Mouse (Mus musculus): ENCODE measurements around the gene Olfr288. TPM values are rescaled to one million over a fixed set of nuclear protein-coding genes. Genes with fewer than 3 reads are reported as not detected.

Gene Olfr288
- total RNA-seq, 2 experiments from 2014 or later: not detected

DNA sequence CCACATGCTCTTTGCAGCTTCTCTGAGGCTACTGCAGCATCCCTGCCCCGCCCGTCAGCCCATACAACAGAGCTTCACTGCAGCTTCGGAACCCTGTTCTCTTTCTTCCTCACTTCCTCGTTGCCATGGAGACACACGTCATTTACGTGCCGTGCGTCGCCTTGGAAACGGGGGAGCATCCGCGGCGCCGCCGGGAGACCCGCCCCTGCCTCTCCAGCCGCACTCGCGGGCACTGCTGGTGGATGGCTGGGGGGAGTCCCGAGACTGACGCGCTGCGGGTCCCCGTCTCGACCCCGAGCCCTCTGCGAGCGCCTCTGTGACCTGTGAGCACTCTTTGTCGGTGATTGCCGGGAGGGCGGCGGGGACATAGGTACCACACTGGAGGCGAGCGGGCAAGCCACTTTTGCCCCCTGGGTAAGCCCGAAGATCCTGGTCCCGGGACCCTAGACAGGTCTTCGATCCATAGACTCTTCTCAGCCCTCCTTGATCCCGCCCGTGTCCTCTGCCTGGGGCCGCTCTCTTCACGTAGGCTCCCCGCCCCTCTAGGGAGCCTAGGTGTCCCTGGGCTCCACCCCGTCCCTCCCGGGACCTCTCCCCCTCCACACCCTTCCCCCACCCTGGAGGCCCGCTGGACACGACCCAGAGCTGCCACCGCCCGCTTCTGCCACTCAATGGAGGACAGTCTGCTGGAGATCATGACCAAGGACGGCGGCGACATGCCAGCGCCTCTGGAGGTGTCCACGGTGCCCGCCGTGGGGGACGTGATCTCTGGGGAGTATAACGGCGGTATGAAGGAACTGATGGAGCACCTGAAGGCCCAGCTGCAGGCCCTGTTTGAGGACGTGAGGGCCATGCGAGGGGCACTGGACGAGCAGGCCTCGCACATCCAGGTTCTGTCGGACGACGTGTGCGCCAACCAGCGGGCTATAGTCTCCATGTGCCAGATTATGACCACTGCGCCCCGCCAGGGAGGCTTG lies 27.4 kb downstream of the Olfr288 start:
- intact Hi-C loops (cut with DNase I): no loop called here
- DNase-seq: peak; percentile 64 to 75

DNA sequence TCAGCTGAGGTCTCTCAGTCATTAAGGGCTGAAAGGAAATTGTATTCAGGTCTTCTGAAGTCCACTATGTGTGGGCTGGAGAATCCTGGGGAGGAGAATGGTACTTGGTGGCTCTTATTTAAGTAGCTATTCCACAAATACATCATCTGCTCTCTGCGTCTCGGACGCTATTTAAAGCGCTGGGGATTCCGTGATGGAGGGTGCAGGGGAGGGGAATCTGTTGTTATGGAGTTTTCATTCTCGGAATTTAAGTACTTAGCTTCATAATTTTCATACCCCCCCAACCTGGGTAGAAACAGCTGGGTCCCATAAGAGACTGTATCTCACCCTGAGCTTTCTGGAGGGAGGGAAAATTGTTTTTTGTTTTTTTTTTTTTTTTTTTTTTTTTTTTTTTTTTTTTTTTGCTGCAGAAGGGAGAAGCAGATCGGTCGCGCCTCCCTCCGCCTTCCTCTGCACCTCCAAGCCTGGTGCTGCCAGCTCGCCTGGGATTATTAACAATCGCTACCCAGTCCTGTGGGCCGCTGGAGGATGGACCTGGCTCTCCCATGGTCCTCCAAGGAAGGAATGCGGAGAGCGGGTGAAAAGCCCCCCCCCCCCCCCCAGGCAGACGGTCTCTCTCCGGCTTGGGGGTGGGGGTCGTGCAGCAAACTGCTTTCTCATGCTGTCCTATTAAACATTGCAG lies 28.2 kb downstream of the Olfr288 start, which contains the start of gene Ccdc184:
Gene Ccdc184, plus strand, starts transcription at position 196 of the 682 bp plus-strand sequence.
- no peak for DNase-seq
- intact Hi-C loops (cut with DNase I): no loop called here

DNA sequence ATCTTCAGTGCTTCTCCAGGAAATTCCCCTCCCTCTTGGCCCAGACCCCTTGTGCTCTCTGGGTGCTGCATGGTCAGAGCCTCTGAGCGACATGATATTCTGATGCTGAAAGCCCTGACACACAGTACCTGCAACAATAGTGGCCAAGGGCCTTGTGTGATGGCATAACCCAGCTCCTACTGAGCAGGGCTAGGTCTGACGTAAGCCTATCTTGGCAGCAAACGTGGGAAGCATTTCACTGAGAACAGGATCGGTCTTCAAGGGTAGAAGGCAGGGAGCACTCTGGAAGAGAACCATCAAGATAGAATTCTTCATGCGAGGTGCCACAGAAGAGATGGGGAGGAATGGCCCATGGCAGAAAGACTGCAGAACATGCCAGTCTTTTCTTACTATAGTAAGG lies 29.8 kb downstream of the Olfr288 start, which contains the start of gene Asb8:
Gene Asb8, minus strand, starts transcription at position 101 of the 400 bp plus-strand sequence.
- DNase-seq: no peak
- intact Hi-C loops (cut with DNase I): no loop called here

DNA sequence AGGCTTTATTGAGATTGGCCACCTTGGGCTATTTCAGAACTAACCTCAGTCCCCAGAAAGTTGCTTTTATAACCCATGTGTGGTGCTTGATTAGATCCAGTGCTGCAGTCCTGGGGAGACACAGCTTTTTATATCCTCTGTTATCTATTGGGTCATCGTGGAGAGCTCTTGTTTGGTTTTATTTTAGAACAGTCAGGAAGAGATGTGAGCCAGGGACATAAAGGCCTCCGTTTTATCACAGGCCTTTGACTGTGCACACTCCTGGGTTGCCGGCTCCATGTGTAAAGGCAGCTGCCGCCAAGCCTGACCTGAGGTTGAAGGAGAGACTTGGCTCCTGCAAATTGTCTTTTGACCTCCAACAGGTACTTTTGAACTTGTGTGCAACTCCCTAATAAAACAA lies 32.8 kb downstream of the Olfr288 start:
- intact Hi-C loops (cut with DNase I): no loop called here
- no peak for DNase-seq

DNA sequence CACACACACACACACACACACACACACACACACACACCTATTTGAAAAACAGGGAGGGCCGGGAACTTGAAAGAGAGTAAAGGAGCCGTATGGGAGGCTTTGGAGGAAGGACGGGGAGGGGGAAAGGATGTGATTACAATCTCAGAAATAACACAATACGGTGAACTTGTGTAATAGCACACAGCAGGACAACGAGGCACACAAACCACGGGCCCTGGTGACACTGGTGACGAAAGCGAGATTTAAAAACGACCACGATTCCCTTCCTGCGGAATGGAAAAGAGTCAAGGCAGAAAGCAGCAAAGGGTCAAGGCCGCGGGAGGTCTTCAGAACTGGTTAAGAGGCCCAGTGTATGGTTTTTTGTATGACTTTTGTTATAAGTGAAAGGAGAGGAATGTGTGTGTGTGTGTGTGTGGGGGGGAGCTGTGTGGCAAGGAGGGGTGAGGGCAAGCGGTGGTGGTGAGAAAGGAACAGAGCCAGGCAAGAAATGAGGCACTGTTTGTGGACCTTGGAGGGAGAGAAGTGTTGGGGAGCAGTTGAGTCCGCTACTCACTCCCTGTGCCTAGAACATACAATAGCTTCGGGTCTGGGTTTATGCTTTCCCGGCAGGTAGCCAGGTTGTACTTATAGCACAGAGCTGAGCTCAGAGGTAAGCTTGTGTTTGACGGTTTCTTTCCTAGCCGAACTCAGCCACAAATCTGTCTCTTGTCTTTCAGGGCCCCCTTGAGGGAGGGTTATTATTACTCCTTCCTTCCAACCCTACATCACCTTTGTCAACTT lies 34.1 kb downstream of the Olfr288 start:
- intact Hi-C loops (cut with DNase I): no loop called here
- no peak for DNase-seq

DNA sequence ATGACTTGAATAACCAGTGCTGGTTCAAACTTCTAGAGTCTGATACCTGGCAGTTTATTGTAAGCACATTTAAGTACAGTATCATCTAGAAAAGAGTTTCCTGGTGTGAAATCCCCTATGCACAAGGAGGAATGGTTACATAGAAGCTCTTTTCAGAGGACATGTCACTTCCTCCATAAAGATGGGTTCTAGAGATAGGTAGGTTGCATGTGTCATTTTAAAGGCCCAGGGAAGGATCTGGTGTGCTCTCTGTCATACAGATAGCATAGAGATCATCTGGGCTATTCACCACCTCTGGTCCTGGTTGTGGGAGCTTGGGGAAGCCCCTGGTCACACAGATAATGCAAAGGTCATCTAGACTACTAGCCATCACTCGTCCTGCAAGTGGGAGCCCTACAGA lies 38.1 kb downstream of the Olfr288 start:
- intact Hi-C loops (cut with DNase I): no loop called here

DNA sequence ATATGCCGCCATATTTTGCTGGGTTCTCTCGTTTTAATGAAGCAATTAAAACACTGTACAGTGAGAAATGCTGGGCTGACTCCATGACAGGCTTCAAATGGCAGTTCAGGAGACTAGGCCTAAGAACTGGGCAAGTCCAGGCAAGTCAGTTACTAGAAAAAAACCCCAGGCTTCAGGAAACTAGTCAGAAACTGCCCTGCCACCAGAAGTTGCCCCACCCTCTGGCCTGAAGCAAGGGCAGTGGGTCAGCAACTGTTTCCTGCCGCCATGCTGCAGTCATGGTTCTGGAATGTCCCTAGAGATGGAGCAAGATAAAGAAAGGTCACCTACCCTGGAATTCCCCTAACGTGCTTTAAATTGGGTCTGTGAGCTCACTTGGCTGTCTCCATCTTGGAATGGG lies 39.4 kb downstream of the Olfr288 start:
- no peak for DNase-seq
- intact Hi-C loops (cut with DNase I): no loop called here

More for the DNA sequence above, 38.1 kb downstream of the Olfr288 start:
- no peak for DNase-seq

DNA sequence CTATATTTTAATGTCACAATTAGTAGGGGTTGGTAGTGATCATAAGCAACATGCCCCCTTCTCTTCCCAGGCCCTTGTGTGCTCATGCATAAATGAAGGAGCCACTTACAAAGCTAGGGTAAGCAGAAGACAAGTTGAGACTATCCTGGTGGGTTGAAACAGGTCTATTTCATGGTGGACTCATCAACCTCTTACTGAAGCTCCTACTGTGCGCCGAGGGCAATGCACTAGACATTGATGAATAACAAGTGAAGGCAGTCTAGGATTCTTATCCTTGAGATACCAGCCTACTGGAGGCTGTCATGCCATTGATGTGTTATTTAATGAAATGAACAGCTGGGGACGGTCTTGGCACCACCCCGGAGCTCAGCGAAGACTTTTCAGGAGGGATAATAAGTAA lies 40.1 kb downstream of the Olfr288 start:
- no peak for DNase-seq
- intact Hi-C loops (cut with DNase I): no loop called here

DNA sequence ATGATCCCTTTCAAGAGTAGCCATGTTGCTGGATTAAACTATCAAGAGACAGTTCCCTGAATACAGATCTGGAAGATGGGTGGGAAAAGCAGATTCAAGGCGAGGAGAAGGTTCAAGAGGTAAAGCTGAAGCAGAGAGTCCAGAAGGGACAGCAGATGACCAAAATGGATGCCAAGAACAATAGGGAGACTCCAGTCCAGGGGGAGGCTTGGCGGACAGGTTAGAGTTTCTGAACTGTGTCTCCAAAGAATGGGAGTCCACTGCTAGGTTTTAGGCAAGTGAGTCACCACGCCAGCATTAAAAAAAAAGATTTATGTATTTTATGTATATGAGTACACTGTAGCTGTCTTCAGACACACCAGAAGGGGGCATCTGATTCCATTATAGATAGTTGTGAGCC lies 40.7 kb downstream of the Olfr288 start:
- intact Hi-C loops (cut with DNase I): no loop called here
- no peak for DNase-seq

DNA sequence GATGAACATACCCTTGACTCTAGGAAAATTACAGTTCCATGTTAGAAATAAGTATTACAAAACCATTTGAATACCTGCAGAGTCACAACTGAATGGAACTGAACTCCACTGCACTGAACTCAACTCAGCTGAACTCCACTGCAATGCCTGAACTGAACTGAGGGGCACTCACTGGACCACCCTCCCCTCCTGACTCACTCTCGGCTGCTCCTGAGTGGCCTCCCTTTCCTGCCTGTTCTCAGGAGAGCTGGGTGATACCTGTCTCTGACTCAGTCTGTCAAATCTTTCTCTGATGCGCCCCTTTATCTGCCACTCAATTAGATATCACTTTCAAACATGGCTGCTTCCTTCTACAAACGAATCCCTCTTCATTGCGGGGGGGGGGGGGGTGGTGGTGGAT lies 41.2 kb downstream of the Olfr288 start:
- intact Hi-C loops (cut with DNase I): no loop called here
- no peak for DNase-seq

DNA sequence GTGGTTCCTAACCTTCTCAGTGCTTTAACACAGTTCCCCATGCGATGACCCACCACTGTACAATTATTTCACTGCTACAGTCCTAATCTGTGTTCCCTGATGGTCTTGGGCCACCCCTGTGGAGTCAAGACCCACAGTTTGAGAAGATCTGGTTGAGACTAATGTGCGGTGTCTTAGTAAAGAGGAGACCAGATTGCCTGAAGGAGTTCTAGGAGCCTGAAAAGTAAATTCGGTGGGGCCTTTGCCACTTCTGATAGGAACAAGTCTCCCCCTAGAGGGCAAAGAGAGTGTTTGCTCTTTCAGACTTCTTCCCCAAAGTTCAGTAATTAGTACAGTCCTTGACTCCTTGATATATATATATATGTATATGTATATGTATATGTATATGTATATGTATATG lies 41.7 kb downstream of the Olfr288 start:
- peak in 1 of 2 experiments; percentile 21 for DNase-seq

DNA sequence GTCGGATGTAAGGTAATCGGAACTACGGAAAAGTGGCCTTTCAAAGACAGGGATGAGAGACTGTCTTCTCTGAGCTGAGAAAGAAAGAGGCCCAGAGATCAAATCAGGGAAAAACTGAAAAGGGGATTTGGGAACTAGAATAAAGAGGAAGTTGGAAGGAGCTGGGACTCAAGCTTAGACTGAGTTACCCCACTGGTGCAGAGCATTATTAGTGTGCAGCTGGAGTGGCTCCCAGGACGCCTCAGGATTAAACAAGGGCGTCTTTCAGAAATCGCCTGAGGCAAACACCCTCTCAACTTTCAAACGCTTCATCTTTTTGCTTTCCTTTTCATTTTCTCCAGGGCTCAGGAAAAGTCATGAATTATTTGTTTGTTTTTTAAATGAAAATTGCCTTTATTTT lies 42.4 kb downstream of the Olfr288 start:
- DNase-seq: no peak
- intact Hi-C loops (cut with DNase I): loop anchor here (2.0 kb wide), 1 partner anchor 62 kb away; no protein-coding TSS in a partner anchor

More for the DNA sequence above, 41.7 kb downstream of the Olfr288 start:
- intact Hi-C loops (cut with DNase I): loop anchor here (2.0 kb wide), 1 partner anchor 63 kb away; no protein-coding TSS in a partner anchor

DNA sequence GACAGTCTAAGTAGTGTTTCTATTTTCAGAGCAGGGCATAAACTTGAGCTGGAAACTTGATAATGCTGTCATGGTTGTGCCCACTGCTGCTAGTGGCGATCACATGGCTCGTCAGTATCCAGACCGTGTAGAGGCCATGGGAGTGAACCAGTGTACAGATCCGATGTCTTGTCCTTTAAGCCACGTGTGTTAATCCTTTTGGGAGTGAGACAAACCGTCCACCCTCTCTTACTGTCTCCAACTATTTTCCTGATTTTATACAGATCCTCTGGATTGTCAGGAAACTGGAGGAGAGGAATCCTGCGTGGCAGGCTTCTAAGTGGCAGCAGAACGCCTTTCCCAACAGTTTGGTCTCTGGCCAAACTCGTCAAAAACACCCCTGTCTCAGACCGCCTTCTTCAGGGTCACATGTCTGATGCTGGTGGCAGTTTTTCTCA lies 46.2 kb downstream of the Olfr288 start:
- DNase-seq: peak; percentile 36 to 59
- intact Hi-C loops (cut with DNase I): loop anchor here (5.0 kb wide), 1 partner anchor 42 kb away; no protein-coding TSS in a partner anchor

DNA sequence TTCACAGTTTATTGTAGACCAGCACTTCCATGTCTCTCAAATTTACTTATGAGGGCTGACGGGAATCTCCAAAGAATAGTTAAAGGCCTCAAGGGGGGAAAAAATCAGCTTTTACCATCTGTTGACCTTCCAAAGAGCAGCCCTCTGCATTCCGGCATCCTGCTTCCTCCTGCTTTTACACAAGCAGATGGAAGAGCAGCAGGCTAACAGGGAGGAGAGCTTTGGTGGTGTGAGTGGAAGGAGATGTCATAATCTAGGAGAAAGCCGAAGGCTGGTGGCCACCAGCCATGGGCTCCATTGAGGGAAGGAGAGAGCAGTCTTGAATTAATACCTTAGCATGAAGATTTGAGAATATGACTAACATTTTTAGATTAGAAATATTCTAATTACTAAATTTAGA lies 47.0 kb downstream of the Olfr288 start:
- intact Hi-C loops (cut with DNase I): loop anchor here (5.0 kb wide), 1 partner anchor 41 kb away; no protein-coding TSS in a partner anchor
- peak in 1 of 2 experiments; percentile 7 for DNase-seq

DNA sequence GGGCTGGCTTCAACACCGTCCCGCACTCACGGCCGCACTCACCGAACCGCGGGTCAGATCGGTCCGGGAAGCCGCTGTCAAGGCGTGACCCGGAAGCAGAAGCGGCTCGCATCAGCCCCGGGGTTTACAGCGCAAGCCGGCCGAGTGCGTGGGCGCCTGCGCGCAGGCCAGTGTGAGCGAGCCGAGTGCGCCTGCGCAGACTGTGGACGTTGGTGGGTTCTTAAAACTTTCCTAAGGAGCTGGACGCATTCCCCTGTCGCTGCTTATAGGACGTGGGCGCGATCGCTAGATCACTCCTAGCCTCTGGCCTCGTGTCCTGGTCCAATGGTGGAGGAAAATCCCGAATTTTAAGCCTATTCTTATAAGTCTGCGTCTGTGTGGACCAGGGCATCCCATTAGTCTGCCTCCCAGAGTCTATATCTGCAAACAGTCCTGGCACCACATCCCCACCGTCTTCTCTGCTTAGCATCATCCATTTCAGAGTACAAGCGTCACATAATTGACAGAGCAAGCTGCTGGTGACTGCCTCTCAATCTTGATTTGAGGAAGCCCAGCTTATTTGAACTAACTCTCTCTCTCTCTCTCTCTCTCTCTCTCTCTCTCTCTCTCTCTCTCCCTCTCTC lies 49.7 kb downstream of the Olfr288 start:
- DNase-seq: peak; percentile 96
- intact Hi-C loops (cut with DNase I): loop anchor here (5.0 kb wide), 1 partner anchor 38 kb away; no protein-coding TSS in a partner anchor

DNA sequence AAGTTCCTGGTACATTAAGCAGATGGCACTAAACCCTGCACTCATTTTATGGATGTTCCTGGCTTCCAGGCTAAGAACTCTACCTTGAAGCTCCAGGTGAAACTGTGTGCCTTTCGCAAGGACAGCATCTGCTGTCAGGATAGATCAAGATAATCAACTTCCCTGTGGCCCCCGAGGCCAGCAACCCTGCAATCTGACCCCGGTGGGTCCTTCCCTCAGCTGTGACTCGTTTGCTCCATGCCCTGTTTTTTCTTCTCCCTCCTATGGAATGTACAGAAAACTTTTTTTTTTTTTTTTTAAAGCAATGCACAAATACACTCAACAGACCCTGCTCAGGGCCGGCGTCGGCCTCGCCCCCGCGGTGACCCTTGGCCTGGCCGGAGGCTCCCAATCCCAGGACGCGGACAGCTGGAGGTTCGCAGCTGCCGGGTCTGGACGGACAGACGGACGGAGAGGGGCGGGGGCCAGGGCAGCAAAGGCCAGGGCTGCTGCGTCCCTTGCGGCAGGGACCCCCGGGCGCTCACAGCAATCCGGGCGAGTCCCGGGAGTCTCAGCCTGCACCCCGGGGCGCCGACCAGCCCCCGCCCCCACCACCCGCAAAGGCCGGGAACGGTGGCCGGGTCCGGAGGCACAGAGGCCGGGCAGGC lies 50.4 kb downstream of the Olfr288 start:
- peak in 1 of 2 experiments; percentile 48 for DNase-seq
- intact Hi-C loops (cut with DNase I): loop anchor here (5.0 kb wide), 1 partner anchor 38 kb away; no protein-coding TSS in a partner anchor

DNA sequence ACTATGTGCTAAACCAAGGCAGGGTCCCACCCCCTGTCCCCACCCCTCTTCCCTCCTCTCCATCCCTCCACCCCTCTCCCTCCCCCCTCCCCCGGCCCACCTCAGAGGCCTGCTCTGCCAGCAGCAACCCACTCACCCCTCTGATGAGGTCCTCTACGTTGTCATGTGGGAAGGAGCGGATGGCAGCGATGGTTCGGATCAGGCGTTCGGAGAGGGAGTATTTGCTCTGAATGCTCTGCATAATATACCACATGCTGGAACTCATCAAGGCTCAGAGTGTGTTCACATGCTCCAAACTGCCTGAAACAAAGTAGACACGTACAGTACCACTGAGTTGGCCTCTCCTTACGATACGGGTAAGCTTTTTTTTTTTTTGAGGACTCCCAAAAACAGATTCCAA lies 52.8 kb downstream of the Olfr288 start:
- DNase-seq: no peak
- intact Hi-C loops (cut with DNase I): no loop called here

DNA sequence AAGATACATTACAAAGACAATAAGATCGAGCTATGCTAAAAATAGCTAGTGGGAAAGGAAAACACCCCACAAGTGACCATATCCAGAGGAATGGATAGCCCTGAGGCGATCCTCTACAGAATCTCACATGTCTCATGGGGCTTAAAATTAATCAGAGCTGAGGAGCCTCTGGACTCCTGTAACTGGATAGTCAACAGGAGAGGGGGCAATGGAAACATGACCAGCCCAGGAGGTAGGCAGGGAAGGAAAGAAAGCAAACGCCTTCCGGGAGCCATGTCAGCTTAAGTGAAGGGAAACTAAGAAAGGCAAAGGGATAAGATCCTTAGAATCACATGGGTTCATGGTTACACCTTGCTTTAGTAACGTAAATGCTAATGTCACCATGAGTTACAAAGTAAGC lies 54.5 kb downstream of the Olfr288 start:
- intact Hi-C loops (cut with DNase I): no loop called here
- DNase-seq: no peak

DNA sequence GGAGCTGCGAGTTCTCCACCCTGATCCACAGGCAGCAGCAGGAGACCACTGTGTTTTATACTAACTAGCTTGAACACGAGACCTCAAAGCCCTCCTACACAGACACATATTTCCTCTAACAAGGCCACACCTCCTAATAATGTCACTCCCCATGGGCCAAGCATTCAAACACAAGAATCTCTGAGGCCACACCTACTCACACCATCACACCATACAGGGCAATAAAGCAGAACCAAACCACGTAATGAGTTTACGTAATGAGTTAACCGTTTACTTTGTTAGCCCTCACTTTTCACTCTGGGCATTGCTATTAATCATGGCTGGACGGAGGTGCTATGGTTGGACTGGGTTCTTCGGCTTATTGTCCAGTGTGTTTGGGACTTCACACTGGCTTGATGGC lies 55.6 kb downstream of the Olfr288 start:
- intact Hi-C loops (cut with DNase I): no loop called here
- no peak for DNase-seq
